Mouse (Mus musculus) lung, postnatal 0 days (tissue): ENCODE measurements at regions not wholly inside any gene's neighbourhood (a gene's known extent, or its start where the extent isn't known, plus 50 kb on each side); places are given as distances from the start of the nearest gene placed in this dataset.

Experiments
- CTCF ChIP-seq: IDR thresholded peaks from 2 replicates; pipeline ENCODE4 v1.5.1; 2016; ENCODE audit warnings: antibody characterized with exemption, mild to moderate bottlenecking
- EP300 ChIP-seq: IDR thresholded peaks from 2 replicates; pipeline ENCODE4 v1.6.1; 2016; ENCODE audit warnings: antibody characterized with exemption, mild to moderate bottlenecking, control low read depth

DNA sequence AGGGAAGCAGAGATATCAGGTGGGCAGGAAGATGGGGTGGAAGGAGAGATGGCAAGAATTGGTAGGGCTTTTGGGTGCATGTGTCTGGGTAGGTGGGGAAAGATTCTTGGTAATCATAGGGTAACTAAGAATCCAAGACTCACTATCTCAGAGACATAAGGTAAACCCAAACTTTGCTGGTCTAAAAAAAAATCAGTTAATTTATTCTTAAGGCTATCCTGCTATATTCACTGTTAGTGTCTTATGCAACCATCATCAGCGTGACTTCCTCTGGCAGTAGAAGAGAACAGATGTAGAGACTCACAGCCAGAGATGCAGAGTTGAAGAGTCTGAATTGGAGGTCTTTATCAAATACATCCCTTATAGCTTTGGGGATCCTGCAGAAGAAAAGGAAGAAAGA lies 1704.5 kb downstream of the Efna5 start:
- TF ChIP-seq CTCF (no peak), EP300 (no peak)
